Mouse (Mus musculus) mesoderm, embryonic 11.5 days (tissue): Measurements from ENCODE around the gene Zc3h14.
A peak's percentile ranks its signal among the peaks of the same experiment; 100 is the strongest.

Source experiments
- DNase-seq: peaks from one replicate; pipeline ENCODE4 v3.0.0-alpha.2; 2012; ENCODE audit warnings: low read depth, low spot score

Zc3h14 gene

DNA sequence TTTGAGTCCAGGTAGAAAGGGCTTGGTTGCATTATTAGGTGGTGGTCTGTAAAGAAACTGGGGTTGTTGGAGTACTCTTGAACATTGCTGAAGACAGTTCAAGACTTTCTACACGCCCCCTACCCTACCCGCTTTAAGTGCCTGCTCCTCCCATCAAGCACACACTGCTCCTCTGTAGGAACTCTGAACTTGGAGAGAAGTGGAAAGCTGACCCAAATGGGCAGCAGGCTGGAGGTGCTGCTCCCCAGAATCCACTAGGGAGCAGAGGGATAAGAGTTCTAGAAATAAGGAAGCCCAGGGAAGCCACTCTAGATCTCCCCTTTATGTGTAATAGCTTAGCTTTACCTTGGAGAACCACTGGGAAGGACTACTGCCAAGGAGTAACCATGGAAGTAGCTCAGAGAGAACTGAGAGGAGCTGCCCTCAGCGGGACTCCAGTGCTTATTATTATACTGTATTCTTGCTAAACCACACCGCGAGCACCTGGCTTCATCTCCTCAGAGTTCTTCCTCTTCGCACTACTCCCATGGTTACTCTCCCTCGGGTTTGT lies 8.9 kb upstream of the Zc3h14 start:
- DNase-seq = no peak

DNA sequence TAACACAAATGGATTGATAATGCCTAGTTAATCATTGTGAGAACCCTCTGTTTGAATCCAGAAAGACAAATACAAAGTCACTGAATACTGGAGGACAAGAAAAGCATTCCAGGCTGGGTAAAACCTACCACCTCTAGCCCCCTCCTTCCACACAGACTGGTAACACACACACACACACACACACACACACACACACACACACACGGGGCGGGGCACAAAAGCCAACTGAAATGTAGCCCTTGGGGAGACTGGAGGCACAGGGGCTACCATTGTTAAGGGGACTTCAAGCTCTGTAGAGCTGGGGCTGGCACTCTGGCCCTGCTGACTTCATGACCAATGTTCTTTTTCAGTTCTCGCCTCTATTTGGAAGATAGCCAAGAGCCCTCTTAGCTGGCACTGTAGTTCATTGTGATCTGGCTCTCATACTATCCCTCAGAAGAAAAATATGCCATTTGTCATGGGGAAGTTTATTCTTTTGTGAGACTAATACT lies 5.7 kb upstream of the Zc3h14 start:
- DNase-seq = no peak

DNA sequence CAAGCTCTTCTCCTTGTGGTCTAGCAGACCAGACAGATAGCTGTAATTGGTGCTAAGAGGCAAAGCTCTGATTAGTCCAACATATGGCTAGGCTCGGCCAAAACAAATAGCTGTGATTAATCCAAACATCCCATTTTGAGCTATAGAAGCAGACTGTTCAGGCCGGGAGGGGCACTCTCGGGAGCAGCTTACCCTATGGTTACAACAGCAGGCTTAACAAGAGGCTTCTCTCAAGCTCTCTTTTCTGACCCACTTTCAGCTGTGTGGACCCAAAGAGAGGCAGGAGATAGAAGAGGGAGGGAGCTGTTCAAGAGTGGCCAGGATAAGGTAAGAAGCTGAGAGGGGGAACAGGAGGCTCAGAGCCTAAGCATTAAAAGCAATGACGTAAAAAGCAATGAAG lies 1.1 kb upstream of the Zc3h14 start:
- DNase-seq = no peak

DNA sequence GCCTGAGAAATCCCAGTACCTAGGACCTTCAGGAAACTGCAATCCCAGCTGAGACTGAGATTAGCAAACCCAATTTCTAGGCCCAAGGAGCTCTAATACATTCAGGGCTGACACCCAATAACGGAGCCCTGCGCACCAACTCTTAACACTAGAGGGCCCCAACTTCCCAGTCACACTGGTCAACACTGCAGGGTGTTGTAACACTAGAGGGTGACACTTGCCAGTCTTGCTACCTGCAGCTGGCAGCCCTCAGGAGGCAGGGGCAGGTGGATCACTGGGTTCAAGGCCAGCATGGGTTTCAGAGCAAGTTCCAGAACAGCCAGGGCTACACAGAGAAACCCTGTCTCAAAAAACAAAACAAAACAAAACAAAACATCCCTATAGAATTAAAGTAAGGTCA lies 633 bp upstream of the Zc3h14 start:
- peak; percentile 31 for DNase-seq

DNA sequence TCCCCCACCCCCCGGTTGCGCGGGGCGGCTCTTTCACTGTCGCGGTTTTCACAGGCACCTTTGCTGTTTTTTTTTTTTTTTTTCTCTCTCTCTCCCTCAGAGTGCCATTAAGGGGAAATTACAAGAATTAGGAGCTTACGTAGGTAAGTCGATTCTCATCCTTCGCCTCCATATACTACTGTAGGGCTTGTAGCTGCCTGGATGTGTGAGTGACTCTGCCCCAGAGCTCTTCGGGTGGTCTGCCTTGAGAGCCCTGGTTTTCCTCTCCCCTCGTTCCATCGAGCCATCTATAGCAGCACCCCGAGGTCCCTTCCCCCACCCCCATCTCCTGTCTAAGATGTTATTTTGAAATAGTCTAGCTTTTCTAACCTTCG lies 603 bp downstream of the Zc3h14 start:
- DNase-seq = peak; percentile 27

DNA sequence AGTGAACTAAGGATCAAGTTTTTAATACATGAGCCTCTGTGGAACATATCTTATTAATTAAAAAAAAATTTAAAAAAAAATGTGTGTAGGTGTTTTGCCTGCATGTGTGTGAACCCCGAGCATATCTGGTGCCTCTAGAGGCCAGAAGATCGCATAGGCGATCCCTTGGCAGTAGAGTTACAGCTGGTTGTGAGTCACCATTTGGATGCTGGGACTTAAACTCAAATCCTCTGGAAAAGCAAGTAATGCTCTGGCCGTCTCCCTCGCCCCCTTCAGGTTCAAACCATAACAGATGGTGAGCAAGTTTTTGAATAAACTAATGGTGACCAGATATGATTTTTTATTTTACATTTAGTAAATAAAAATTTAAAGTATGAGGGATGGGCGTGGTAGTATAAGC lies 10.9 kb downstream of the Zc3h14 start:
- no peak for DNase-seq

DNA sequence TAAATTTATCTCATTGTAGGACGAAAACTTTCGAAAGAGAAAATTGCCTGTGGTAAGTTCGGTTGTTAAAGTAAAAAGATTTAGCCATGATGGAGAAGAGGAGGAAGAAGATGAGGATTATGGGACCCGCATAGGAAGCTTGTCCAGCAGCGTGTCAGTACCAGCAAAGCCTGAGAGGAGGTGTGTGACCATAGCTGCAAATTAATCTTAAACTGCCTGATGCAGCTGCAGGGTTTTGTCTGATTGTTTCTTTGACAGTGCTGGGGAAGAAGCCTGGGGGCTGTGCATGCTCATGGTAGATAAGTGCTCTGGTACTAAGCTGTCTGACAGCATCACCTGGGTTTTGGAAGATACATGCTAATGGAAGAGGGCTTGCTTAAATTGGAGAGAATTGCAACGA lies 12.9 kb downstream of the Zc3h14 start:
- no peak for DNase-seq

DNA sequence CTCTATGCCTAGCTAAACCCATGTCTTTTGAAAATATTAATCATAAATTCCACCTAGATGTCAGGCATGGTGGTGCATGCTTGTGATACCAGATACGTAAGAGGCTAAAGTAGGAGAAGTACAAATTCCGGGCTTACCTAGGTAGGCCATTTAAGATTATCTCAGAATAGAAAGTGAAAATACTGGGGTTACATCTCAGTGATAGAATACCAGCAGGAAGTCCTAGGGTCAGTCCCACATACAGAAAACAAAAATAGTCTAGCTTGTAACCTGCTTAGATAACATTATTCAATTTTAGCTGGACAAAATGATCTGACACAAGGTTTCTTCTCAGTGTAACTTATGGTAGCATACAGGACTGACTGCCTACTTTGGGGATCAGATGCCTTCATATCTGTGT lies 19.5 kb downstream of the Zc3h14 start:
- no peak for DNase-seq

DNA sequence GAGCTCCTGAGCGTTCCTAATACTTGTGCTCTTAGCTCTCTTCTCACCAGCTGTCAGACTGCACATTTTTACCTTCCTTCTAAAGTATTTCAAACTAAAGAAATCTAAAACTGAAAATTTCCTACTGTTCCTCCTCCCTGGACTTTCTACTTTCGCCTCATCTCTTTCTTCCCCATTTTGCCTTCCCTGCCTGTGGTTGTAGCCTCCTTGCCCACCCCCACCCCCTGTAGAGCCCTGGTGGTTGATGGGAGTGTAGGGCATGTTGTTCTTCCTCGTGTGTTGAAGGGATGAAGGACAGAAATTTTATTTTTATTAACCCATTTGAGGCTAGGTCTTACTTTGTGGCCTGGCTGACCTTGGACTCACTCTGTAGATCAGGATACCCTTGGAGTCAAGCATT lies 30.7 kb downstream of the Zc3h14 start:
- DNase-seq = no peak

DNA sequence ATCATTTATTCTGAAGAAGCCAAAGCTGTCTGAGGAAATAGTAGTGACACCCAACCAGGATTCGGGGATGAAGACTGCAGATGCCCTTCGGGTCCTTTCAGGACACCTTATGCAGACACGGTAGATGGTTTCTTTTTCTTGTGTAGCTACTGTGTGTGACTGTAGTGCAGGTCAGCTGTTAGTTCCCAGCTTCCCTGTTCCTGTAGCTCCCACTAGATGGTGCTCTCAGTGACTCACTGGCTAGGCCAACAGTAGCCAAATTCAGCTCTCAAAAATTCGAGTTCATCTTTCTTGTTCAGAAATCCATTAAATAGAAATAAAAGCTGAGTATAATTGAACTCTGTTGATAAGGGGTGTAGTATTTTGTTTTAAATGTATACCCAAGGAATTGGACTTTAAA lies 32.4 kb downstream of the Zc3h14 start:
- peak; percentile 11 for DNase-seq

DNA sequence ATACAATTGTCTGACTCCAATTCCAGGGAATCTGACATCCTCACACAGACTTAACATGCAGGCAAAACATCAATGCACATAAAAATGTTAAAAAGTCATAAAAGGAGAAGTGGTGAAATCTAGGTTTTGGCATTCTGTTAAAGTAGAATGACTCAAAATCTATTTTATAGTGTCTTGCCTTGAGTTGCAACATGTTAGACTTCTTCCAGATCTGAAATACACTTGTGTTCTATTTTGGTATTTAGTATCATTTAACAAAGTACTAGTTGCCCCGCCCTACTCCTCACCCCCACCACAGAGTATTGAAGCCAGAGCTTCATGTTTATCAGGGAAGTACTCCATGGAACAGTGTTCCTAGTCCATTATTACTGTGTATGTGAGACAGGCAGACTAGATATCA lies 37.5 kb downstream of the Zc3h14 start:
- no peak for DNase-seq

DNA sequence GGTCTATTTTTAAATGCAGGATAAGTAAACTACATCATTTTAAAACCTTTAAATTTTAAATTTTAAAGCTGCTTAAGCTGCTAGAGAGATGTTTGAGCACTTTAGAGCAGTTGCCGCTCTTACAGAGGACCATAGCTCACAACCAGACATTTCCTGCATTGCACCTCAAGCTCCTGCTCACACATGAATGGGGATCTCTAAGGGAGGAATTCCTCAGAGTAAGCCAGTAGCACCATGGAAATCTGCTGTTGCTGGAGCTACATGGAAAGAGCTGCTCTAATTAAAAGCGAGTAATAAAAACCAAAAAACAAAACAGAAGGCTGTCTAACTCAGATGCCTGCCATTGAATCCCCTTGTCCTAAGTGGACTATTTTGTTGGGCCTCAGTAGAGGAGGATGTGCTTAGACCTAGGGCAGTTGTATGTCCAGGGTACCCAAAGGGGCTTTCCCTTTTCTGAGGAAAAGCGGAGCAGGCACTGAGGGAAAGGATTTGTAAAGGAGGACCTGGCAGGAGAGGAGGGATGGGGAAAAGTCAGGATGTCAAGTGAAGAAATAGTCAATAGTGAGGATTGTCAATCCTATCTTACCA lies 49.1 kb downstream of the Zc3h14 start:
- no peak for DNase-seq

DNA sequence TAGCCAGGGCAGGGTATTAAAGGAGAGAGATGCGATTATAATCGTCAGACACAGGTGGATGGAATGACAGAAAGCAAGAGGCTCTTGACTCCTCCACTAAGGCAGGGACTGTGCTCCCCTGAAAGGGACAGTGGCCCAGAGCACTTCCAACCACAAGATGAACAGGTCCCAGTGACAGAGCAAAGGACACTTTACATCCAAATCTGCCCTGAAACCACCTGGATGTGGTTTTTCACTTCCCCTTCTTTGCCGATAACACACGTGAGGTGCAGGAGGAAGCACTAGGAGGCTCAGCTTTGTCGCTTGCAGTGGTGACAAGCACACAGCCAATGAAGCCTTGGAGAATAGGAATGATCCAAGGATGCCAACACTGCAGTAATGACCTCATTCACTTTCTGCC lies 53.6 kb downstream of the Zc3h14 start:
- no peak for DNase-seq

DNA sequence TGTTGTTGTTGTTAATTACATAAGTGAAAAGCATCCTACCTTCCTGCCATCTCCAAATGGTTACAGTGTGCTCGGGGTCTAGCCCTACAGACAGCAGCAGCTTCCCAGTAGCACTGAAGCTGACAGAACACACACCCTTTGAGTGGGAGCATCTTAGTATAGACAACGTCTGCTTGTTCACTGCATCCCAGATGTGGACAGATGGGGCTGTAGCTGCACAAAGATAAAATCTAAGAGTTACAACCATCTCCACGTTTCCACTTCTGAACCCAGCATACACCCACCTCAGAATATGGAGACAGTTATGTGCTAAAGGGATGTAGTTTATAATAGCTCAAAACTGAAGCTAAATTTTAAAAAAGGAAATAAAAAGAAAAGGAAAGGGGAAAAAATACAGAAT lies 55.5 kb downstream of the Zc3h14 start:
- no peak for DNase-seq

DNA sequence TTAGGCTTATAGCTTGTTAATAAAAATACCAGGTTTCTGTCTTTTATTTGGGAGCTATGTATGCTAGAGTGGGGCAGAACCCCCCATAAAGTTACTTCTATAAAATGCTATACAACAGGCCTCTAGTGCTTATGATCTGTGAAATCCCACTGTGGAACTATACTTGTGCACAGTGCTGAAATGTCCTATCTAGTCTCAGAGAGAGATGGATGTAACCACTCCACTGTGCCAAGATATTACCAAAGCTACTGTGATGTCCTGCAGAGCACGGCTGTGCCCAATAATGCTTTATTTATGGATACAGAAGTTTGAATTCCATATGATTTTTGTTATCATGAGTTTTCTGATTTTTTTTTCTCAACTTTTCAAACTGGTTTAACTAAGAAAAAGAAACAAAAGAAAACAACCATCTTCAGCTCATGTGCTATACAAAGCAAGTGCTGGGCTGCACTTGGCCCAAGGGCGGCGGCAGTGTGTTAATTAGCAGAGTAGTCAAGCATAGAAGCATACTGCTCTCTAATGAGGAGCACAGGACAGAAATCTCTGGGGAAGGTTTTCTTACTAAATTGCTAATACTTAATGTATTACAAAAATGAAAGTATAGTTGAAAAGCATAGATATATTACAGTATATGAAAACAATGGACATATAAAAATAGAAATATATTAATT lies 57.4 kb downstream of the Zc3h14 start:
- no peak for DNase-seq

DNA sequence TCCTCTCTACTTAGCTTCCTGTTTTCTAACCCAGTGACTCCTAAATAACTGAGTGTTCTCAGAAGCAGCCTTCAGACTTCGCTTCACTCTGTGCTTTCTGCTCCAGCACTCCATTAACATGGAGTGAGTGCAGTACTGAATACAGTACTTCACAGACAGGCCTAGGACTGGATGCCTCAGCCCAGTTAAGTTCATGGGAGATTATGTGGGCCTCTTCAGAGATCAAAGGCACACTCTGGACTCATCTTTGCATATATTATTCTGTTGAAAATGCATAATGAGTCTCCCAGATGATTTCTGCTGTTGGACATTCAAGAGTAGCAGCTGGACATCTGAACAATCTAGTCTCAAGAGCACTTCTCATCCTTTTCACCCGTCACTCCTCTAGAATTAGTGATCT lies 74.0 kb downstream of the Zc3h14 start:
- no peak for DNase-seq

DNA sequence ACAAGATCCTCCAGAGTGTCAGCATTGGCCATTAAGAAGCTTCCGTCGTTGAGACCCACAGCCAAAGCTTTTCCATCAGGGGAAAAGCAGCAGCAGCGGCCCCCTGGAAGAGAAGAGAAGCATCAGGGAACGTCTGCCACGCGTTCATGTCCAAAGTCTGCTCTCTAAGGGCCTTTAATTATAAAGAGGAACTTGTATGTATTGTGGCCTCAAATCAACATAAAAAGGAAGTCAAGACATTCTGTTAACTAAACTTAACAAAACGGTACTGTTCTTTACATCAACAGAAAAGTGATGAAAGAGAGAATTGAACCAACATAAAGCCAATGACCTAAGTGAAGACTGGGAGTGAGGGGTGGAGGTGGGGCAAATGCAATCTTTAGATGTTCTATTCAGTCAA lies 84.4 kb downstream of the Zc3h14 start:
- DNase-seq = no peak

DNA sequence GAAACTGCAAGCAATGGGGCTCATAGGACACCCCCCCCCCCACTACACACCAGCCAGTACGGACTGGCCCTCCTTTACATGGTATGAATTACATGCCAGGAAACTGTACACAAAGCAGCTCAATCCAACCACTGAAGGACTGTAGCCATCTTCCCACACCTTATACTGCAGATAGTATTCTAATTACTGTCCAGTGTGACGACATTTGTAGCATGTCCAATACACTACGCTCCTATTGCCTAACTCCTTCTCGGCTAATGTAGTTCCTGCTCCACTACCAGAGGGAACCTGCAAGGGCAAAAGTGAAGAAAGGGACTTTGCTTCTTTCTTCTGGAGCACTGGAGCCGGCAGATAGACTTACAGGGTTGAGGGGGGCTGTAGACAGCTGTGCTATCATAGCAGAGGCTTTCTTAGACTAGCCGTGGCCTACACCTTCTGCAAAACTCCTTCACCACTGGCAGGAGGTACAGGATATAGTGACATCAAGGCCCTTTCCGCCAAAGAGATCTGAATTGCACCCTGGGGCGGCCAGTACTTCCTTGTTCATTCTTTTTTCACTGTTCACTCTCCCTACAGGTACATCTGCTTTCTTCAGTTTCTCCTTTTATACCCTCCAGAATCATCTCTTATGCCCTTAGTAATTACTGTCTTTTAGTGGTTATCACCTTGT lies 86.3 kb downstream of the Zc3h14 start:
- no peak for DNase-seq

DNA sequence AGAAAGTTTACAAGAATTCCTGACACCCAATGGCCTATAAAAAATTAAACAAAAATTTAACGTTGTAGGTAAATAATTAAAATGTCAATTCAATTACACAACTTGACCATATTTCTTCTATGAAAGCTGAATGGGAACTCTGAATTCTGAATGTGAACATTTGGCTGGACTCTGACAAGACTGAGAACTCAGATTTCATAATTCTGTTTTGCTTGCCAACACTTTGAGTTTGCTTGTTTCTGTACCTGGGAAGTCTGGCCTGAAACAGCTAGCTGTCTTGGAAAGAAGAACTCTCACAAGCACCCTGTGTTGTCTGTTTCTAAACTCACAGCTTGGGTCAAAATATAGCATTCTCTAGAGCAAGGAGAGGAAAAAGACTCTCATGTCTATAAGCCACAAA lies 87.1 kb downstream of the Zc3h14 start:
- no peak for DNase-seq

DNA sequence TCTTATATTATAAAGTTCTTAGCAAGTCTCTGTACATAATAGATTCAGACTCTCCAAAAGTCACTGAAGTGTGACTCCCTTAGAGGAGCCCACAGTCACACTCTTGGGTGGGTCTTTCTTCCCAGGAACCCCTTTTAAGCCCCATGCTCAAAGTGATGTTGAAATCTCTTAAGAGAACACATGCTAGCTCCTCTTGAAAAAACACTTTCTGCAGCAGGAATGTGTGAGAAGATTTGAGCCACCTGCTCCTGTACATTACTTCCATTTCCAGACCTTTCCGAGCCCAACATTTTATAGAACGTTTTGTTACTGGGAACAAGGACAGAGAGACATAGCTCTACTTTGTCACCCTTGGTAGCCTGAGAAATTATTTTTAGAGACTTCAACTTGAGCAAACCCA lies 88.1 kb downstream of the Zc3h14 start:
- no peak for DNase-seq

DNA sequence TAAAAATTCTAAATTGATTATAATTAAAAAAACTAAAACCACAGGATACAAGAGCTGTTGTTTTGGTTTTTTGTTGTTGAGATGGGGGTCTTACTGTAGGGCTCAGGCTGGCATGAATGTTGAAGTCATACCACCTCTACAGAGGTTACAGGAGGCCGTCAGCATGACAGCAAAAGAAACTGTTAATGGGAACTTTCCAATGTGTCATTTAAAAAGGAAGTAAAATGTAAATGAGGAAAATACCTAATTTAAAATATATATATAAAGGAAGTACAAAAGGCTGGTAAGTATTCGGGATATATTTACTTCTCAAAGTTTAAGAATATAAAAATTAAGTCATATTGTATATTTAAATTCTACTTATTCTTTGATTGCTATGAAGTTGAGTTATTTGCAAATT lies 88.7 kb downstream of the Zc3h14 start:
- no peak for DNase-seq
